Mouse (Mus musculus) E14TG2a.4 (cell line): ENCODE data around the gene Olig1.

Experiments
- CTCF ChIP-seq: conservative IDR thresholded peaks from 2 replicates; pipeline ENCODE4 v1.5.1; 2014; ENCODE audit warnings: low read length
- NANOG ChIP-seq: IDR thresholded peaks from 2 replicates; pipeline ENCODE4 v1.6.1; 2014; ENCODE audit warnings: borderline replicate concordance, low read length, mixed read lengths
- POU5F1 ChIP-seq: IDR thresholded peaks from 2 replicates; pipeline ENCODE4 v1.6.1; 2014; ENCODE audit warnings: low read length, borderline replicate concordance

DNA sequence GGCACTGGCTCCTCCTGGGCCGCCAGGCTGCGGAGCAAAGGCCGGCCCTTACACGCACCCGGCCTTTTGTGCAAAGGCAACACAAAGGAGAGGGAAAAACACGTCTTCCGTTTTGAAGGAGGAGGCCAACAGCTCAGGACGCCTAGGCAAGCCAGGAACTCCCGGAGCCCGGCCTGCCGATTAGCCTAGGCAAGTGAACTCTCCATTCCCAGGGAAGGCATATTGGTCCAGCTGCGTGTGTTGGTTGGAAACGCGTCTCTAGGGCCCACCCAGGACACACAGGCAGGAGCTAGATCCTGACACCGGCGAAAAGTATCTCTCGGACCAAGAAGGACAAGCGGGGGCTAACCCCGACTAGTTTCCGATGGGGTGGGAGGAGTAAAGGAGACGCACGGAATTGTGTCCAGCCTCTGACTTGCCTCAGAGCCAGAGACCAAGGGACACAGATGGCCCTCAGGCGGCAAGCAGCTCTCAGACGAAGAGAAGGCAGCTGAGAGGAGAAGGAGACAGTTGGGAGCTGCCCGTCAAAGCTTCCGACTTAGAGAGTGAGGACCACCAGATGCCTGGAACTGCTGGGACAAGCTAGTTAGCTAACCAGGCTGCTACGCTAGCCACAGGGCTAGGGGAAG, 46.8 kb upstream of the Olig1 start:
- TF ChIP-seq CTCF: no peak
- TF ChIP-seq NANOG: no peak
- no peak for TF ChIP-seq POU5F1
